Mouse (Mus musculus) c-Kit-positive CD71-positive TER-119-positive erythroid progenitor cells, embryonic 14.5 days (primary cell): Measurements from ENCODE around the gene Tbxas1.

Source experiments
- DNase-seq: peaks from one replicate; pipeline ENCODE4 v3.0.0-alpha.2; 2013; ENCODE audit warnings: low spot score

The Tbxas1 gene

GRCm38 (mm10) chr6:39051799-39052556 is 176.8 kb downstream of the Tbxas1 start:
- no peak for DNase-seq

- no peak for DNase-seq
Measured at GRCm38 (mm10) chr6:39052636-39053035, 177.4 kb downstream of the Tbxas1 start.

GRCm38 (mm10) chr6:39054206-39054864 is 179.1 kb downstream of the Tbxas1 start:
- DNase-seq: no peak

- DNase-seq: no peak
Measured at GRCm38 (mm10) chr6:39054878-39055508, 179.8 kb downstream of the Tbxas1 start.

GRCm38 (mm10) chr6:39055831-39056261 is 180.6 kb downstream of the Tbxas1 start:
- no peak for DNase-seq

DNA sequence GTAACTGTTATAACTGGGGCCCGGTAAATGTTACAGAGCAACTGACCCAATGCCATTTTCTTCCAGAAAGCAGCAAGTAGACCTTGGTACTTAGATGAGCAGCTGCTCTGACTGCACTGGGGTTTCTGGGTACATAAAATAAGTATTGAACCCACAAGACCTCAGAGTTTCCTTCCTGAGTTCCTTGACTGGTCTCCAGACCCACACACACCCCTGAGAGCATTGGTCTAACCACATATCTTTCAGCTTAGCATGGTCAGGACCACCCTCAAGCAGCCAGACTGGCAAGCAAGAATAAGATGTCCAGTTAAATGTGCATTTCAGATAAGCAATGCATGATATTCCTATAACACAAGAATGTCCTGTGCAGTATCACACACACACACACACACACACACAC is 182.0 kb downstream of the Tbxas1 start:
- DNase-seq: no peak

DNA sequence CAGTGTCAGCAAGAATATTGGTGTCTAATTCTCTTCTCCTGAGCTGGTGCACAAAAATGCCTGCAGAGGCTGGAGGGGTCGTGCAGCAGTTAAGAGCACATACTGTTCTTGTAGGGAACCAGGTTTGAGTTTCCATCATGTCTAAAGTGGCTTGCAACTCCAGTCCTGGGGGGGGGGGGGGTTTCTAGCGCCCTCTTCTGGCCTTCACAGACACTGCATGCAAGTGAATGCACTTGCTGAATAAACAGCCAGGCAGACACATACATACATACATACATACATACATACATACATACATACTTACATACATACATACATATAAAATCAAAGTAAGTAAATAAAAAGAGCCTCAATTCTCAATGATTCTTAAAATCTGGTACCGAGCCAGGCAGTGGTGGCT is 183.2 kb downstream of the Tbxas1 start:
- no peak for DNase-seq

GRCm38 (mm10) chr6:39058936-39059335 is 183.7 kb downstream of the Tbxas1 start:
- no peak for DNase-seq

DNA sequence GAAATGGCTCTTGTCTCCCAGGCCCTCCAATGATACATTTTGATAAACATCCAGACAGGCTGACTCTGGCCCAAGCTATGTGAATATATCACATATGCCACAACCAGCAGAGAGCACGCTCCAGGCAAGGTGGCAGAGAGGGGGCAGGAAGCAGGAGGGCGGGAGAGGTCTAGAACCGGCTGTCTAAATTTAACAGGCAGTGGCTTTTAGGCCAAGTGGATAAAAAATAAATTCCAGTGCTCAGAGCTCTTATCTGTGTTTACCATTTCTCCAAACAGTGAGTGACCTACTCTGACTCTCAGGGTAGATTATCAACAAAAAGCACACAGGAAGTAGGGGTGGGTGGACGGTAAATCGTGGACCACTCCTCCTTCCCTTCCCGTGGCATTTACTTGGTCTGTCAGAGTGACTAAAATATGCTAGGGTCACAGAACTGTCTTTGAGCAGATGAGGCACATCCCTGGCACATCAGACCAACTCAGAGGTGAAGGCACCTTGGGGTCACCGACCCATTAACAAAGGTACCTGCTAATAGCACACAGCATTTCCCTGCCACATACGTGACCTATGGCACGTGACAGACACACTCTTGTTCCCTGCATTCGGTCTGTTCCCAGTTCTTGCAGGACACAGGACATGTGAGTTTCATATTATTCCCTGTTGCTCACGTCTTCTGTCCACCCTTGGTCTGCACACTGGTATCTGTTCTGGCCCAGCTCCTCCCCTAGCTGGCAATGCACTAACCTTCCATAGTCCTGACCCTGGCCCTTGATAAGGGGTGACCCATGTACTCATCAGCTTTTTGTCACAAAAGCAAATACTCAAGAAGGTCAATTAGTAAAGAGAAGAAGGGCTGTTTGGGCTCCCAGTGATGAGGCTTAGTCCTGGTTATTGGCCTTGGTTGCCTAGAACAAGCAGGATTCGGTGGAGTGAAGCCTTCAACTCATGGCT is 184.6 kb downstream of the Tbxas1 start:
- no peak for DNase-seq

DNA sequence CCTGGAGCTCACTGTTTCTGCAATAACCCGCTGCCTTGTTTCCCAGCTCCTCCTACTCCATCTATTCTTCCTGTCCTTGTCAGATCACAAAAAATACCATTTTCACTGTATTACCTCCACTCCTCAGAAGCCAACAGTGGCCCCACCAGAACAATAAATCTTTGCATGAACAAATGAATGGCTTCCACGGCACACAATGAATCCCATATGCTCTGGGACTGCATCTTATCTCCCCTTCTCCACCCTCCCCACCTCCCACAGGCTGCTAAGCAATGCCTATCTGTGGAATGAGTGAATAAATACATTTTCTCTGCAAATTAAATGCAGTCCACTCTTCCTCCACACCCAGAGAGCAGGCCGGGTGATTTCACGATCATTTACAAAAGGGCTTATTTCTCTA is 186.0 kb downstream of the Tbxas1 start:
- no peak for DNase-seq

DNA sequence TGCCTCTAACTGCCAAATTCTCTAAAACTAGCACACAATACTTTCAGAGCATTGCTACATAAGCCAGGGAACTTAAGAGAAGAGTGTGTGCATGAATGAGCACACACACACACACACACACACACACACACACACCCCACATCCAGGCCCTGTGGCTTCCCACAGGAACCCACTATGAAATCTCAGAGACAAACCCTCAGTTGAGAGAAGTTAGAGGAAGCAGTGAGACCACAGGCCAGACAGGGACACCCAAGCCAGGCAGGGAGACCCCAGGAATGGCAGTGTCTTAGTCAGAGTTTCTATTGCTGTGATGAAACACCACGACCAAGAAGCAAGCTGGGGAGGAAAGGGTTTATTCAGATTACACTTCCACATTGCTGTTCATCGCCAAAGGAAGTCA is 188.3 kb downstream of the Tbxas1 start:
- DNase-seq: no peak

DNA sequence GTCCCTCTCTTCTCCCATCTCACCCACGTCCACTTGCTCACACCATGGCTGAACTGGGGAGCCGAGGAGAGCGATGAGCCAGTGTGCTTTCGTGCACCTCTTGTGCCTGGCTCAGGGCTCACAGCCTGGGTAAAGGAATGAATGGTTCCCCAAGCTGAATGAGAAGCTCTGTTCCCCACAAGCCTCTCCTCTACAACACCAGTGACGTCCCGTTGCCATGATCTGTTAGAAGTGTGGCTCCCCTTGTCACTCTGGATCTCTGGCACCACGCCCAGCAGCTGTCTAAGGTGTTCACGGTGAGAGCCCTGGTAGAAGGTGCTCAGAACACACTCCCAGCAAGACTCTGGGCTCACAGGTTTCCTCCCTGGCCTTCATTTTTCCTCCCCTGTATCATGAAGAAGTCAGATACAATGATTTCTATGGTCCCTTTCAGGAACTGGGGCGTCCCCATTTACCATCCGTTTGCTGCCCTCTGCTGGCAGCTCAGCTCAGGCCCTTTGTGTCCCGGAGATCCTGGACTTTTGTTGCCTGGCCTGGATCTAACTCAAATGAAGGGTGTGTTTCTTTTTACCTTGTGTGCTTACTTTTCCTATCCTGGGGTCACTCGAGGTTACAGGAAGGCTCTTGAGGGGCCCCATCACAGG is 191.9 kb downstream of the Tbxas1 start:
- peak; percentile 66 for DNase-seq

DNA sequence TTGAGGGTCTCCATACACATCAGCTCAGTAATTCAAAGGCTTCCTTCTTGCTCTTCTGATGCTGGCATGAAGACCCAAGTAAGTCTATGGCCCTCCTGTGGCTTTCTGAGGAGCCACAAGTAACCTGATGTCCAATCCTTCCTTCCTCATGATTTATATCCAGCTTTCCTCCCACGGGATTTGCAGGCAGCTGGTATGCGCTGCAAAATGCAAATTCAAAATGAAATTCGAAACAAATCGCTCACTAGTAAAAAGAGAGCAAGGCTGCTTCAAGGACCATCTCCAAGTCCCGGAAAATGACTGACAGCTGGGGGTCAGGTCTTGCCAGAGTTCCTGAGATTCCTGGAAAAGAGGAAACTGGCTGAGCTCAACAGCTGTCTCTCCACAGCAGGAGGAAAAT is 197.5 kb downstream of the Tbxas1 start:
- DNase-seq: no peak

GRCm38 (mm10) chr6:39074186-39074585 is 199.0 kb downstream of the Tbxas1 start:
- DNase-seq: no peak

GRCm38 (mm10) chr6:39076498-39076897 is 201.3 kb downstream of the Tbxas1 start:
- DNase-seq: no peak

DNA sequence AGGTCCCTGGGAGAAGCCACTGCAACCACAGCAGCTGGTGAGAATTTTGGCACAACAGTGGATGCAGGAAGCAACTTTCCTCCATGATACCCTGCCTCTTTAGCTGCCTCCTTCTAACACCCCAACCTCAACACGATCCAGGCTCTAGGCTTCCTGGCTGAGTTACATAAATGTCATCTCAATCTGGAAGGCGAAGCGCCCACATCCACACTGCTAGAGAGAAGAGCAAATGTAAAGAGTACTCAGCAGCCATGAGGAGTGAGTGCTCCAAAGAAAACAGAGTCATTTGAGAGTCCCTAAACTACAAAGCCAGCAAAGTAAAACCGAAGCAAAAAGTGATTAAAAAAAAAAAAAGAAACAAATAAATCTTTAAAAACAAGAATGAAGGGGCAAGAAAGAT is 229.4 kb downstream of the Tbxas1 start:
- no peak for DNase-seq

- no peak for DNase-seq
Measured at GRCm38 (mm10) chr6:39106812-39107211, 231.6 kb downstream of the Tbxas1 start.

DNA sequence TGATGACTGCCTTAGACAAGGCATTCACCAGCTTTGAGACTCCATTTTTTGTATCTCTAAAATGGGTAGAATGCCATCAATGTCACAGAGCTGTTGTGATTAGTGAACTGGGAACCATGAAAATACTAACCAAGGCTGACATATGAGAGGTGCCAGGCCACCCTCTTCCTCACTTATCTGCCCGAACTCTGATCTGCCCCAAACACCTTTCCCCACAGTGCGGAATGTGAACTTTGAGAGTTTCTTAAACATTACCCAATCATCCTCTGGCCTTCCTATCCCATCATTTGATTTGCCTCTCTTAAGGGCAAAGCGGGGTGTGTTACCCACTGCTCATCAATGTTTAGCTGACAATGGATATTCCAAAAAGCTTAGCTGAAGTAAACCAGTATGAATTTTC is 237.5 kb downstream of the Tbxas1 start:
- DNase-seq: no peak

GRCm38 (mm10) chr6:39113141-39113540 is 237.9 kb downstream of the Tbxas1 start:
- no peak for DNase-seq

DNA sequence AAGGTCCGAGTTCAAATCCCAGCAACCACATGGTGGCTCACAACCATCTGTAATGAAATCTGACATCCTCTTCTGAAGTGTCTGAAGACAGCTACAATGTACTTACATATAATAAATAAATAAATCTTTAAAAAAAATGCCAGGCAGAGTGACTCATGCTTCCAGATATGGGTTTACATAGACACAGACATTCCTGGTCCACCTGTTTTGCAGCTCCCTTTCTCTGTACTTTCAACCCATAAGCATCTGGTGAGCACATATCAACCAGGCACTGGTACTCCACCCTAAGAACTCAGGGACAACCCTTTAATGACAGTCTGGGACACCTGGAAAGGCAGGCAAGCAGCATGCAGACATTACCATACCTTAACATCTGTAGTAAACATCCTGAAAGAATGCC is 240.2 kb downstream of the Tbxas1 start:
- DNase-seq: no peak

DNA sequence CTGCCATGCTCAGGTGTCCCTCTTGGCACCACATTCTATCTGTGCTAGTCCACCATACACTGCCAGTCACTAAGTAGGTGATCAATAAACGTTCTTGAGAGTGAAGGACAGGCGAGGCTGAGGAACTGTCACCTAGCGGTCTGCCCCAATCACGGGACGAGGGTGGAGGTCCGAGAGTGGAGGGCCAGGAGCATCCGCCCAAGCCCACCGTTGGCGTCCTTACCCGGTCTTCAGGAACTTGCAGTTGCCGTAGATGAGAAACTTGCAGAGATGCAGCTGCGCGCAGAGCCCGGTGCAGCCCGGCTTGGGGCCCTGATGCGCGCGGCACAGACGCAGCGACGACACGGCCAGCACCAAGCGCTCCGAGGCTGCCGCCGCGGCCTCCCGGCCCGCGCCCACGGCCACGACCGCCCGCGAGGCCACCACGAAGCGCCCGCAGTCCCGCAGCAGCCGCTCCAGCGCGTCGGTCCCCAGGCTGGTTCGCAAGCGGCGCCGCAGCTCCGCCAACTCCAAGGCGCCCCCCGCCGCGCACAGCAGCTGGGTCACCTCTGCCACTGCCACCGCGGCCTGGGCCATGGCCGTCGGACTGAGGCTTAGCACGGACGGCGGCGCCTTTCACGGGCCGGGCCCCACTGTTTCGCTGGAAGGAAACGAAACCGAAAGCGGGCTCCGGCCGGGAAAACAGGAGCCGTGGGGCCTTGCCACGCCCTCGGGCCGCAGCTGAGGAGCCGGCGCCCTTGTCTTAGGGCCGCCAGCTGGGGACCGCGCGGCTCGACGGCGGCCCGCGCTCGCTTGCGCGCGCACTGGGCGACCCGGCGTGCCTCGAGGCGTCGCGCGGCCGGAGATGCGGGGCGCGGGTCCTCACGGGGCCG is 242.6 kb downstream of the Tbxas1 start, which contains the start of gene Parp12:
Parp12 (minus strand) TSS at position 766 of the 872 bp plus-strand sequence.
- DNase-seq: peak; percentile 62
